Mouse (Mus musculus): Measurements from ENCODE around the gene Fam189b.

DNA sequence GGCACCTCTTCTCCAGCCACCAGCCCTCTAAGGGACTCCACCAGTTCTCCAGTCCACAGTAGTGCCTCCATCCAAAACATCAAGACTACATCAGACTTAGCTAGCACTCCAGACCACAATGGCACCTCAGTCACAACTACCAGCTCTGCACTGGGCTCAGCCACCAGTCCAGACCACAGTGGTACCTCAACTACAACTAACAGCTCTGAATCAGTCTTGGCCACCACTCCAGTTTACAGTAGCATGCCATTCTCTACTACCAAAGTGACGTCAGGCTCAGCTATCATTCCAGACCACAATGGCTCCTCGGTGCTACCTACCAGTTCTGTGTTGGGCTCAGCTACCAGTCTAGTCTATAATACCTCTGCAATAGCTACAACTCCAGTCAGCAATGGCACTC lies 47.6 kb downstream of the Fam189b start:
- TF ChIP-seq MYC (IDR thresholded peaks at IDR 0.05; ENCODE audit: low read depth, low read length) (no peak), POLR2AphosphoS2 (IDR thresholded peaks at IDR 0.05; ENCODE audit: low read depth, low read length) (no peak), TCF12 (IDR thresholded peaks at IDR 0.05; ENCODE audit: low read depth, low read length) (no peak), E2F4 (IDR thresholded peaks at IDR 0.05; ENCODE audit: insufficient replicate concordance, low read depth, low read length) (no peak), CTCF (conservative IDR thresholded peaks at IDR 0.05 in 1 of 2, IDR thresholded peaks at IDR 0.05 in 1 of 2; ENCODE audit: low read depth in 2 of 2, low read length in 2 of 2) (no peak), ETS1 (conservative IDR thresholded peaks at IDR 0.05; ENCODE audit: low read depth, low read length) (no peak), HCFC1 (IDR thresholded peaks at IDR 0.05; ENCODE audit: low read depth, low read length) (no peak), CHD1 (IDR thresholded peaks at IDR 0.05; ENCODE audit: low read depth, low read length) (no peak), ZC3H11A (IDR thresholded peaks at IDR 0.05; ENCODE audit: low read depth, low read length) (no peak), MAZ (IDR thresholded peaks at IDR 0.05; ENCODE audit: low read depth, low read length) (no peak), MAX (IDR thresholded peaks at IDR 0.05; ENCODE audit: low read length) (no peak)
